Mouse (Mus musculus) forebrain, embryonic 13.5 days (tissue): ENCODE results near the gene Lipe. TPM values are rescaled to one million over a fixed set of nuclear protein-coding genes. Genes with fewer than 3 reads are reported as not detected.
"Not testable (repeated sequence)": the region's sequence is repeated elsewhere in the genome, so short reads cannot be mapped to it uniquely, and the experiment has no call there.

ENCODE experiments used
- ATAC-seq: fragments of 200-750 bp; cut with Nextera tagmentation; 2 replicates; pipeline ENCODE4 v1.8.0; 2017
- H3K27ac ChIP-seq: fragments of 300-500 bp; sonication (generic); 2 replicates; pipeline ENCODE4 v1.5.1; 2015; ENCODE audit warnings: inconsistent platforms, mild to moderate bottlenecking, moderate library complexity
- H3K27me3 ChIP-seq: fragments of 300-500 bp; sonication (generic); 2 replicates; pipeline ENCODE4 v1.6.1; 2015; ENCODE audit warnings: mild to moderate bottlenecking, inconsistent platforms
- H3K36me3 ChIP-seq: fragments of 300-500 bp; sonication (generic); 2 replicates; pipeline ENCODE4 v1.6.1; 2015; ENCODE audit warnings: mild to moderate bottlenecking, inconsistent platforms; ENCODE audit not compliant: poor library complexity, severe bottlenecking
- H3K4me1 ChIP-seq: fragments of 300-500 bp; sonication (generic); 2 replicates; pipeline ENCODE4 v1.6.1; 2015; ENCODE audit warnings: inconsistent platforms
- H3K4me2 ChIP-seq: fragments of 300-500 bp; sonication (generic); 2 replicates; pipeline ENCODE4 v1.6.1; 2015; ENCODE audit warnings: inconsistent platforms, mild to moderate bottlenecking, moderate library complexity
- H3K4me3 ChIP-seq: fragments of 300-500 bp; sonication (generic); 2 replicates; pipeline ENCODE4 v1.5.1; 2015; ENCODE audit warnings: mild to moderate bottlenecking, inconsistent platforms
- H3K9ac ChIP-seq: fragments of 300-500 bp; sonication (generic); 2 replicates; pipeline ENCODE4 v1.6.1; 2015; ENCODE audit warnings: mild to moderate bottlenecking, inconsistent platforms
- H3K9me3 ChIP-seq: fragments of 300-500 bp; sonication (generic); replicated peaks from 2 replicates; pipeline ENCODE4 v1.6.1; 2016; ENCODE audit warnings: inconsistent platforms
- WGBS: fragments of 180-500 bp; shearing (Covaris S2); methylation state at CpG from one replicate; pipeline ENCODE4 v1.1.7; 2015; 5-methylcytosine and 5-hydroxymethylcytosine counted together
- polyA plus RNA-seq: library from polyadenylated mRNA; unstranded; fragments of >200 nt; fragmentation: Nextera tagmentation; extraction: Ambion mirVana; gene quantifications from 2 replicates; pipeline ENCODE4 v1.2.1, GENCODE M21; 2015

Gene Lipe
- polyA plus RNA-seq, 1 experiment from 2014 or later: 10.6 TPM

DNA sequence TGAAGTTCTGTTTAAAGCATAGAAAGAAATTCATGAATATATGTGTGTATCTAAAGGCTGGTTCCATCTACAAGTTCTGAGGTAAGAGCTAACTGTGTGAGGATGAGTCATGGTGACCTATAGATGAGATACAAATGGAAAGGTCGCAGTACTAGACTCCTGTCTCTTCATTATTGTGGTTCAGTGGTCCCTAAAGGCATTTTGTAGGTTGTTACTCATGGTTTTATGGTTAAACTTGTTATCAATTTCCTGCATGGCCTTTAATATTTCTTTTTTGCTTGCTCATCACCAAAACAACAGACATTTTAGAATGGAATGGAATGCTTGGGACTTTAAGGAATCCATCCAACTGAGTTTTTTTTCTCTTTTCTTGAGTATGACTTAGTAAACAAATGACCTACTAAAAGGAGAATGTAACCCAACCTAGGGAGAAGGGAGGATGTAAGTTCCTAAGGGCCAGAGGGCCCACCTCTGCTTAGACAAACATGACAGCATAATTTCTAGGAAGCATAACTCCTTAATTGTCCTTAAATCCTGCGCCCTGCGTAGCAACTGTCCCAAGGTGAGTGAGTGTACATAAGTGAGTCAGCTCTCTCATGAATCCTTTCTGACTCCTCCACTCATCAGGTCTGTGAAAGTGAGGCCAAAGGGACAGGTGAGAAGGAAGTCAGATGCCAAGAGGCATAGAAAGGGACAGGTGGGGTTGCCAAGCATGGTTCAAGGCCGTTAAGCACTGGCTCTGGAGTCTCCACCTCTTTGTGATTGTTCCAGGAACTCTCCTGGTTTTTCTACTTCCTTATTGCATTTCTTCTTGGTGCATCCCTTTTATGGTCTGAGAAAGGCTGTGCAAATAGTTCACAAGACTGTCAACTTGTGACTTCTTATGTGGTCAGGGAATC is 31.6 kb upstream of the Lipe start:
- Histone ChIP-seq H3K4me1 (peaks cover 10% of the 10 kb centered on the region), H3K9me3 (no peaks in the 10 kb centered on the region), H3K27ac (no peak overlapping the region), H3K4me3 (no peak overlapping the region), H3K4me2 (no peak overlapping the region), H3K9ac (no peak overlapping the region), H3K36me3 (no peaks in the 10 kb centered on the region), H3K27me3 (no peaks in the 10 kb centered on the region)
- no peak for ATAC-seq
- WGBS: 90% methylated on average over 4 of the region's 4 CpGs

DNA sequence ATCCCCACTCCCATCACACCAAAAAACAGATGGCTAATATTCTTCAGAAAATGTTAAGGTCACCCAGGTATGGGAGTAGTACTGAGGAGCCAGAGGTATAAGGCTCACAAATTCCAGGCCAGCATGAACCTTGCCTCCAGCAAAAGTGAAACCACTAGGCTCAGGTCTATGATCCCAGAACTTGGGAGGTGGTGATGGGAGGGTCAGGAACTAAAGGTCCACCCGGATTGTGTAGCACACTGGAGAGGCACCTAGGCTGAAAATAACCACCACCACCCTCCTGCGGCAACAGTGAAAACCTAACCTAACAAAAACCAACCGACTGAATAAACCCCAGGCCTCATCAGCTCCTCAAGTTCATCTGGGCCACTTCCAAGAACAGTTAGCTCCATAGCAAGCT is 29.8 kb upstream of the Lipe start:
- Histone ChIP-seq H3K27ac (no peak overlapping the region), H3K9me3 (no peaks in the 10 kb centered on the region), H3K36me3 (no peaks in the 10 kb centered on the region), H3K4me2 (no peak overlapping the region), H3K27me3 (no peaks in the 10 kb centered on the region), H3K4me3 (no peak overlapping the region), H3K4me1 (peaks cover 6% of the 10 kb centered on the region), H3K9ac (no peak overlapping the region)
- WGBS: 90% methylated on average over 3 of the region's 3 CpGs
- no peak for ATAC-seq

DNA sequence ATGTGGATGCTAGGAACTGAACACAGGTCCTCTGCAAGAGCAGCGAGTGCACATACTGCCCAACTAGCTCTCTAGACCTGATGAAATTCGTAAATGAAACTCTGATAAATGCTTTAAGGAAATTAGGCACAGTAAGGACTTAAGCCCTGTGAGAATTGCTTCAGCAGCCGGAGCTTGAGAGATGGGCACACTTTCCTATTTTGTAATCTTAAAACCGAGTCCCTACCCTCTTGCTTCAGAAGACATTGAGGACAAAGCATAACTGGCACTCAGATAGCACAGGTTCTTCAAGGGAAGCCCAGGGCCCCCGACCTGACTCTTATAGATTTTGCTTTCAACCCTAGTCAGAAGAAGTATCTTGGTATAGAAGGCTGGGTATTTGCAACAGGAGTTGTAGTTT is 28.6 kb upstream of the Lipe start:
- H3K27me3 ChIP-seq: peaks cover 7% of the 10 kb centered on the region
- no peak overlapping the region for H3K27ac ChIP-seq
- no peak overlapping the region for H3K4me2 ChIP-seq
- ATAC-seq: no peak
- 85% methylated on average over 5 of the region's 5 CpGs for WGBS
- H3K4me3 ChIP-seq: no peak overlapping the region
- no peak overlapping the region for H3K9ac ChIP-seq
- no peaks in the 10 kb centered on the region for H3K4me1 ChIP-seq
- no peaks in the 10 kb centered on the region for H3K9me3 ChIP-seq
- no peaks in the 10 kb centered on the region for H3K36me3 ChIP-seq

DNA sequence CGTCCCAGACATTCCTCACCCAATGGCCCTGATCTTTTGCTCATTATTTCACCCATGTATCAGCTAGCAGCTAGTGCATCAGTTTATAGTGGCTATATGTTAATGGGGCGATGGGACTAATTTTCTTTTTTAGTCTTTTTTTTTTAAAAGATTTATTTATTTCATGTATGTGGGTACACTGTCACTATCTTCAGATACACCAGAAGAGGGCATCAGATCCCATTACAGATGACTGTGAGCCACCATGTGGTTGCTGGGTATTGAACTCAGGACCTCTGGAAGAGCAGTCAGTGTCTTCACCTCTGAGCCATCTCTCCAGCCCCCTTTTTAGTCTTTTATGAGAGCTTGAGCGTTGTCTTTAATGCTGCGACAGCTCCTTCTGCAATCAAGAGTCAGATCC is 27.9 kb upstream of the Lipe start:
- 90% methylated on average over 4 of the region's 4 CpGs for WGBS

DNA sequence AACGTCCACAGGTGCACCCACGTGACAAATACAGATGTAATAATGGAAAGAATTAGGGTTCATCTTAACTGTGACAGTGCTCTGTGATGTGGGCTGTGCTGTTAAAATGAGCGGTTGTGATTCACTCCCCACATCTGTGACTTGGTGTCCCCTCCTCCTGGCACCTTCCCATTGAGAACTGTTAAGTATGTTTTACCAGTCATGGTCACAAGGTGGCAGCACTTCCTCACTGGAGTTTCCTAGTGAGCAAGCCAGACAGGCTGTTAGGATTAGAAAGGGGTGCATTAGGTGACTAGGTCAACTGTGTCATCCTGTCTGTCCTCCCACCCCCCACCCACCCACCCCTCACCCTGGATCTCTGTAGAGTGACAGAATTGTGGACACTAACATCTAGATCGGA is 25.9 kb upstream of the Lipe start:
- ATAC-seq: peak; percentile 41
- Histone ChIP-seq H3K27me3 (peaks cover 8% of the 10 kb centered on the region), H3K4me1 (no peaks in the 10 kb centered on the region), H3K9me3 (no peaks in the 10 kb centered on the region), H3K4me2 (no peak overlapping the region), H3K27ac (no peak overlapping the region), H3K36me3 (no peaks in the 10 kb centered on the region), H3K4me3 (no peak overlapping the region), H3K9ac (no peak overlapping the region)
- 39% methylated on average over 4 of the region's 4 CpGs for WGBS

More for the DNA sequence above, 27.9 kb upstream of the Lipe start:
- ATAC-seq, H3K36me3 ChIP-seq, H3K4me2 ChIP-seq, H3K4me1 ChIP-seq, H3K9me3 ChIP-seq, H3K4me3 ChIP-seq, H3K27ac ChIP-seq, H3K9ac ChIP-seq, H3K27me3 ChIP-seq: not testable (repeated sequence)

DNA sequence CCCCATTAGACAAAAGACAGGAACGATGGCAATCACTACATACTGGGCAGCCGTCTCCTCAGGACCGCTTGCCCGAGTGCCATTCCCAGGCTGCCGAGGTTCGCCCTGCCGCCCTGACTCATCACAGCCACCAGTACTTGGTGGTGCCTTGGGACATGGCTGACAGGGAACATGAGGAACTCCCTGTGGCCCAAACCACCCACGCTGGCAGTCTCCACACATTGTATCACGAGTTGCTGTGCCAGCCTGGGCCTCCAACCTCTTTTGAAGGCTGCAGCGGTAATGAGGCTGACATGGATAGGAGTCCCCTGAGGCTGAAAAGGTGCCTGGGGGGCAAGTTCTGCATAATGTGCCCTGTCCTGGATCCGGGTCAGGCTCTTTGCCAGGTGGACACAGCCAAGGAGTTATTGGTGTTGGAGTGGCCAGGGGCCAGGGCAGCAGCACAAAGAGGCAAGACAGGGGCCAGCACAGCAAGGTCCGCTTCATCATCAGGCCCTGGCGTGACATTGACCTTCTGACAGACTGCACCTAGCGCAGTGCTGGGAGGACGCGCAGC is 23.9 kb upstream of the Lipe start:
- H3K36me3 ChIP-seq: no peaks in the 10 kb centered on the region
- H3K9me3 ChIP-seq: no peaks in the 10 kb centered on the region
- no peak overlapping the region for H3K4me3 ChIP-seq
- no peak overlapping the region for H3K27ac ChIP-seq
- H3K9ac ChIP-seq: no peak overlapping the region
- no peak overlapping the region for H3K4me2 ChIP-seq
- 66% methylated on average over 16 of the region's 16 CpGs for WGBS
- peaks cover 8% of the 10 kb centered on the region for H3K27me3 ChIP-seq
- no peak for ATAC-seq
- H3K4me1 ChIP-seq: no peaks in the 10 kb centered on the region

DNA sequence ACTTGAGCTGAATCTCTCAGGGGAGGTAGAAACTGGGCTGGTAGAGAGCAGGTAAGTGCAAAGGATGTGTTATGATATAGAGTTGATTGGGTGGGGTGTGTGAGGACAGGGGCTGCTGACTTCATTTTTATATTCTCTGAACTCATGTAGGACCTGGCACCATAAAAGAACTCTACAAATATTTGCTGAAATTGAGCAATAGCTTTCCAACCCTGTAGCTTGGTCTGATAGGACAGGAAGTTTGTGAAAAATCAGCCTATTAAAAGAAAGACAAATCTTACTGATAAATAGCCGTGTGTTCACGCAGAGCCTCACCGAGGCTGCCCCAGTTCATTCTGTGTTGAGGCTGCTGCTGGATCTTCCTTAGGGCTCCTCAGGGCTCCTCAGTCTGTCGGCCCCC is 21.4 kb upstream of the Lipe start:
- 95% methylated on average over 4 of the region's 4 CpGs for WGBS
- Histone ChIP-seq H3K4me1 (no peaks in the 10 kb centered on the region), H3K4me2 (no peak overlapping the region), H3K27me3 (peaks cover 8% of the 10 kb centered on the region), H3K9me3 (no peaks in the 10 kb centered on the region), H3K9ac (no peak overlapping the region), H3K27ac (no peak overlapping the region), H3K4me3 (no peak overlapping the region), H3K36me3 (no peaks in the 10 kb centered on the region)
- ATAC-seq: no peak

DNA sequence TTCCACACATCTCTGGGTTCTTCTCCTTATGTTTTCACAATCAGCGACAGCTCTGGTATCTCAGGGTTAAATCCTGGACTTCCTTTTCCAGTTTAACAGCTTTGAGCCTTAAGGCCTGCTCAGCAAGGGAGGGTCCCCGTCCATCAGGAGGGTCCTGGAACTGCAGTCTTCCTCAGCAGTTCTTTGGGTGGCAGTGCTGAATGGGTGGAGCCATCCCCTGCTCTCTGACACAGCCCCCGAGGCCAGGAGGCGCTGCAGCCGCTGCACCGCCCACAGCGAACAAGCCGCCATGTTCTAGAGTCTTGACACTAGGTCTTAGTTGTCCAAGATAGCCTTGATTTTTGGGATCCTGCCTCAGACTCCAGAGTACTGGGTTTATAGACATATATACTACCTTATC is 21.0 kb upstream of the Lipe start:
- 83% methylated on average over 8 of the region's 8 CpGs for WGBS
- H3K36me3 ChIP-seq: no peaks in the 10 kb centered on the region
- H3K4me2 ChIP-seq: no peak overlapping the region
- no peaks in the 10 kb centered on the region for H3K9me3 ChIP-seq
- ATAC-seq: no peak
- H3K4me1 ChIP-seq: no peaks in the 10 kb centered on the region
- H3K9ac ChIP-seq: no peak overlapping the region
- peaks cover 8% of the 10 kb centered on the region for H3K27me3 ChIP-seq
- H3K27ac ChIP-seq: no peak overlapping the region
- no peak overlapping the region for H3K4me3 ChIP-seq

DNA sequence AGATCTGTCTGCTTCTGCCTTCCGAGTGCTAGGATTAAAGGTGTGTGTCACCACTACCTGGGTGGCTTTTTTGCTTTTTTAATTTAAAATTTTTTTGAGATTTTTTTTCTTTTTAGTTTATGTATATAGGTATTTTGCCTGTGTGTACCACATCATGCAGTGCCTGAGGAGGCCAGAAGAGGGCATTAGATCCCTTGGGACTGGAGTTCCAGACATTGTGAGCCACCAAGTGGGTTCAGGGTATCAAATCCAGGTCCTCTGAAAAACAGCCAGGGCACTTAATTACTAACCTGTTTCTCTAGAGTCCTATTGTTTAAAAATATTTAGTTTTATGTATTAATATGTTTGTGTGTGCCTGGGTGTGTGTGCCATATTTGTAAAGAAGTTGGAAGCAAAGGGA is 19.1 kb upstream of the Lipe start:
- WGBS: 81% methylated on average over 1 of the region's 1 CpGs

DNA sequence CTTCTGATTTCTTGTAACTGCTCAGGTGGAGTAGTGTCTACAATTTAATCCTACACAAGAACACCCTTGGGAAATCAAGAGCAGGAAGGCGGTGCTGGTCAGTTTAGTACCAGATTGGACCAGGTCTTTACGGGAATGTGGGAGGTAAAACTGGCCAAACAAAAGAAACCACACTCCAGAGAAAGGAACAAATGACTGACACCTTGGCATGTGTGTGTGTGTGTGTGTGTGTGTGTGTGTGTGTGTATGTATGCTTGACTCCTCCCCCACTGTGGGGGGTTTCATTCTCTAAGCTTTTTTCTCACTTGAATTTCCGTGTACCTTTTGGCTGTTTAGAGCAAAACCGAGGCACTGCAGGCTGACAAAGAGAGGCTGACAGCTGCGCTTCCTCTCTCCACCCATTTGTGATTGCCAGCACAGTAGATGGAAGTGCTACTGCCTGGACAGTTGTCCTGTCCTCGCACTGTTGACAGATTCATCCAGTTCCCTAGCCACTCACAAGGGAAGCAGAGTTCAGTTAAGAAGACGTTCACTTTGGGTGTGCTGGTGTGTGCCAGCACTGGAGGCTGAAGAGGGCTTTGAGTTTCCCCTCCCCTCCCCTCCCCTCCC is 14.4 kb upstream of the Lipe start, which contains the start of gene Cxcl17:
Gene Cxcl17, minus strand, starts transcription at position 54 of the 609 bp plus-strand sequence.
- 44% methylated on average over 7 of the region's 7 CpGs for WGBS
- Histone ChIP-seq H3K4me3 (no peak within 1 kb of the TSS), H3K27me3 (no peaks in the 10 kb centered on the region), H3K36me3 (no peaks in the 10 kb centered on the region), H3K9ac (no peak within 1 kb of the TSS), H3K27ac (no peak within 1 kb of the TSS), H3K4me2 (no peak within 1 kb of the TSS), H3K4me1 (0 out of 2 replicates have a peak, but pooled peaks cover 6% of the 10 kb centered on the region), H3K9me3 (no peaks in the 10 kb centered on the region)
- ATAC-seq: no peak

More for the DNA sequence above, 19.1 kb upstream of the Lipe start:
- Histone ChIP-seq H3K4me1 (0 out of 2 replicates have a peak, but pooled peaks cover 5% of the 10 kb centered on the region), H3K4me3 (no peak overlapping the region), H3K27me3 (peaks cover 5% of the 10 kb centered on the region), H3K9me3 (no peaks in the 10 kb centered on the region), H3K4me2 (no peak overlapping the region), H3K9ac (no peak overlapping the region), H3K36me3 (no peaks in the 10 kb centered on the region), H3K27ac (no peak overlapping the region)
- ATAC-seq: no peak

DNA sequence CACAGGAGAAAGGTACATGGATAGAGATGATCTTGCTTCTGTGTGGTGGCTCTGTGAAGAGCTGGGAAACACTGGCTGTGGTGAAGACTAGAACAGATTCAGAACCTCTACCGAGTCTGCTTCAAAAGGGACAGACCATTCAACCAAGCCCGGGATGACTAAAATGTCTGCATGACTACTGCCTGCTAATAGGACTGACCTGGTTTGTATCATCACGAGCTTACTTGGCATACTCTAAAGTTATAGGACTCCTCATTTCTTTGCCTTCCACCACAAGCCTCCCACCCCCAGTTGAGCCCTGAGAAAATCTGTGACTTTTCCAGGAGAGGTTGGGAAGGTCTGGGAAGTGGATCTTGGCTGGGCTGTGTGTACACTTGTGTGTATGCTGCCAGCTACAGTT is 13.4 kb upstream of the Lipe start:
- H3K36me3 ChIP-seq: no peaks in the 10 kb centered on the region
- no peak for ATAC-seq
- no peak overlapping the region for H3K4me2 ChIP-seq
- no peaks in the 10 kb centered on the region for H3K27me3 ChIP-seq
- H3K27ac ChIP-seq: no peak overlapping the region
- H3K9ac ChIP-seq: no peak overlapping the region
- no peaks in the 10 kb centered on the region for H3K9me3 ChIP-seq
- no peak overlapping the region for H3K4me3 ChIP-seq
- 0 out of 2 replicates have a peak, but pooled peaks cover 6% of the 10 kb centered on the region for H3K4me1 ChIP-seq
- WGBS: 84% methylated on average over 3 of the region's 3 CpGs

DNA sequence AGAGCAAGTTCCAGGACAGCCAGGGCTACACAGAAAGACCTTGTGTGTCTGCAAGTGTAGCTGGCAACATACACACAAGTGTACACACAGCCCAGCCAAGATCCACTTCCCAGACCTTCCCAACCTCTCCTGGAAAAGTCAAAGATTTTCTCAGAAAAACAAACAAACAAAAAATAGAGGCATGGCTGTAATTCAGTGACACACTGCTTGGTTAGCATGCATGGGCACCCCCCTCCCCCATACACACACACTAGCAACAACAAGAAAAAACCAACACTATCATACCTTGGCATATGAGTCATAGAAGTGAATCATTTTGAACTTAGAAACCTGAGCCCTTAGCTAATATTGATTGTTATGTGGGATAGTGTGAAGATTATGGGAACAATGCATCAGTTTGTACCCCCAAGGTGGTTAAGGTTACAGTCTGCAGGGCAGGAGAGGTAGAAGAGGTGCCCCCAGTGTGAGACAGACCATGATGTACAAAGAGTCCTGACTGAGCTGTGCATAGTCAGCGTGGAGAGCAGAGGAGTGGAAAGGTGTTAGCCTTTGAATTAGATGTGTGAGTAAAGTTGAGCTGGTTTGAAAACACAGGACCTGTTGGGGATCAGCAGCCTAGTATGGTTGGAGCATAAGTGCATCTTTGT is 12.6 kb upstream of the Lipe start:
- WGBS: 91% methylated on average over 1 of the region's 1 CpGs
- Histone ChIP-seq H3K4me2 (no peak overlapping the region), H3K36me3 (no peaks in the 10 kb centered on the region), H3K4me3 (no peak overlapping the region), H3K9ac (no peak overlapping the region), H3K27ac (no peak overlapping the region), H3K9me3 (no peaks in the 10 kb centered on the region), H3K27me3 (no peaks in the 10 kb centered on the region), H3K4me1 (0 out of 2 replicates have a peak, but pooled peaks cover 6% of the 10 kb centered on the region)
- ATAC-seq: no peak
